Mouse (Mus musculus): ENCODE measurements at regions not wholly inside any gene's neighbourhood (a gene's known extent, or its start where the extent isn't known, plus 50 kb on each side); places are given as distances from the start of the nearest gene placed in this dataset.

GRCm38 (mm10) chr2:72800696-72801095, 179.6 kb downstream of the Sp3 start:
- no peak for DNase-seq (ENCODE audit: low spot score in 2 of 2)

- no peak for DNase-seq (ENCODE audit: low spot score in 2 of 2)
These were observed 166.8 kb downstream of the Sp3 start for GRCm38 (mm10) chr2:72813282-72813974.

- DNase-seq (ENCODE audit: low spot score in 2 of 2): no peak
These were observed 155.0 kb downstream of the Sp3 start for GRCm38 (mm10) chr2:72825251-72825650.

- DNase-seq (ENCODE audit: low spot score in 2 of 2): no peak
These were observed 151.1 kb downstream of the Sp3 start for GRCm38 (mm10) chr2:72829139-72829538.

- DNase-seq (ENCODE audit: low spot score in 2 of 2): no peak
These were observed 147.5 kb downstream of the Sp3 start for GRCm38 (mm10) chr2:72832770-72833169.

- DNase-seq (ENCODE audit: low spot score in 2 of 2): no peak
These were observed 142.0 kb downstream of the Sp3 start for GRCm38 (mm10) chr2:72838085-72838727.

GRCm38 (mm10) chr2:72839673-72840072, 140.6 kb downstream of the Sp3 start:
- no peak for DNase-seq (ENCODE audit: low spot score in 2 of 2)

GRCm38 (mm10) chr2:72841367-72841766, 138.9 kb downstream of the Sp3 start:
- DNase-seq (ENCODE audit: low spot score in 2 of 2): no peak

GRCm38 (mm10) chr2:72843610-72844009, 136.6 kb downstream of the Sp3 start:
- no peak for DNase-seq (ENCODE audit: low spot score in 2 of 2)

- DNase-seq (ENCODE audit: low spot score in 2 of 2): no peak
These were observed 130.6 kb downstream of the Sp3 start for GRCm38 (mm10) chr2:72849441-72850192.

- DNase-seq (ENCODE audit: low spot score in 2 of 2): no peak
These were observed 127.7 kb downstream of the Sp3 start for GRCm38 (mm10) chr2:72852509-72852908.

- DNase-seq (ENCODE audit: low spot score in 2 of 2): peak in 1 of 2 experiments; percentile 15
These were observed 124.8 kb downstream of the Sp3 start for GRCm38 (mm10) chr2:72855276-72855970.

GRCm38 (mm10) chr2:72855971-72856755, 124.1 kb downstream of the Sp3 start:
- no peak for DNase-seq (ENCODE audit: low spot score in 2 of 2)

- DNase-seq (ENCODE audit: low spot score in 2 of 2): no peak
These were observed 122.9 kb downstream of the Sp3 start for GRCm38 (mm10) chr2:72857377-72857776.

GRCm38 (mm10) chr2:72865462-72866365, 114.5 kb downstream of the Sp3 start:
- no peak for DNase-seq (ENCODE audit: low spot score in 2 of 2)

- DNase-seq (ENCODE audit: low spot score in 2 of 2): no peak
These were observed 113.9 kb downstream of the Sp3 start for GRCm38 (mm10) chr2:72866366-72866688.

- no peak for DNase-seq (ENCODE audit: low spot score in 2 of 2)
These were observed 112.1 kb downstream of the Sp3 start for GRCm38 (mm10) chr2:72868173-72868572.

- peak in 1 of 2 experiments; percentile 46 for DNase-seq (ENCODE audit: low spot score in 2 of 2)
These were observed 108.4 kb downstream of the Sp3 start for GRCm38 (mm10) chr2:72871836-72872235.

- DNase-seq (ENCODE audit: low spot score in 2 of 2): no peak
These were observed 106.3 kb downstream of the Sp3 start for GRCm38 (mm10) chr2:72873948-72874347.

- DNase-seq (ENCODE audit: low spot score in 2 of 2): no peak
These were observed 105.7 kb downstream of the Sp3 start for GRCm38 (mm10) chr2:72874533-72874932.
